Mouse (Mus musculus): ENCODE results near the gene Gtf3c6. TPM values are rescaled to one million over a fixed set of nuclear protein-coding genes. Genes with fewer than 3 reads are reported as not detected.

The Gtf3c6 gene
- polyA plus RNA-seq, 1 experiment from 2014 or later, result 88.1 TPM

GRCm38 (mm10) chr10:40281565-40281964 lies 23.7 kb upstream of the Gtf3c6 start:
- Histone ChIP-seq H3K4me3 (replicated peaks; ENCODE audit: low read depth, low read length) (no peak overlapping the region), H3K36me3 (ENCODE audit: insufficient read depth, low read length) (0 out of 2 replicates have a peak, but pooled peaks cover 2% of the 10 kb centered on the region), H3K27ac (no peak overlapping the region), H3K27me3 (ENCODE audit: insufficient read depth, low read length) (no peaks in the 10 kb centered on the region), H3K4me2 (ENCODE audit: low read length) (no peak overlapping the region), H3K9ac (ENCODE audit: low read depth, low read length) (no peak overlapping the region), H3K4me1 (replicated peaks; ENCODE audit: insufficient read depth, low read length) (no peaks in the 10 kb centered on the region), H3K9me3 (replicated peaks; ENCODE audit: low read length) (no peaks in the 10 kb centered on the region)
- 84% methylated on average over 2 of the region's 2 CpGs for WGBS
- ATAC-seq (replicated peaks; ENCODE audit: low FRiP score, low read depth) (no peak), DNase-seq (ENCODE audit: low spot score) (no peak)
- TF ChIP-seq CTCF (IDR thresholded peaks at IDR 0.05; ENCODE audit: low read depth), result no peak

- Histone ChIP-seq H3K27me3 (ENCODE audit: insufficient read depth, low read length) (no peaks in the 10 kb centered on the region), H3K27ac (no peak overlapping the region), H3K9me3 (replicated peaks; ENCODE audit: low read length) (no peaks in the 10 kb centered on the region), H3K9ac (ENCODE audit: low read depth, low read length) (no peak overlapping the region), H3K4me2 (ENCODE audit: low read length) (no peak overlapping the region), H3K4me3 (replicated peaks; ENCODE audit: low read depth, low read length) (no peak overlapping the region), H3K36me3 (ENCODE audit: insufficient read depth, low read length) (no peaks in the 10 kb centered on the region), H3K4me1 (replicated peaks; ENCODE audit: insufficient read depth, low read length) (no peaks in the 10 kb centered on the region)
- WGBS, result 59% methylated on average over 5 of the region's 5 CpGs
- no peak for ATAC-seq (replicated peaks; ENCODE audit: low FRiP score, low read depth)
- no peak for TF ChIP-seq CTCF (IDR thresholded peaks at IDR 0.05; ENCODE audit: low read depth)
- no peak for DNase-seq (ENCODE audit: low spot score)
These were observed 20.4 kb upstream of the Gtf3c6 start for GRCm38 (mm10) chr10:40278317-40278716.

GRCm38 (mm10) chr10:40275991-40276390 lies 18.1 kb upstream of the Gtf3c6 start:
- Histone ChIP-seq H3K27me3 (ENCODE audit: insufficient read depth, low read length) (no peaks in the 10 kb centered on the region), H3K4me2 (ENCODE audit: low read length) (no peak overlapping the region), H3K36me3 (ENCODE audit: insufficient read depth, low read length) (no peaks in the 10 kb centered on the region), H3K27ac (no peak overlapping the region), H3K4me3 (replicated peaks; ENCODE audit: low read depth, low read length) (no peak overlapping the region), H3K4me1 (replicated peaks; ENCODE audit: insufficient read depth, low read length) (no peaks in the 10 kb centered on the region), H3K9me3 (replicated peaks; ENCODE audit: low read length) (no peaks in the 10 kb centered on the region), H3K9ac (ENCODE audit: low read depth, low read length) (no peak overlapping the region)
- no peak for DNase-seq (ENCODE audit: low spot score)
- 64% methylated on average over 7 of the region's 7 CpGs for WGBS
- ATAC-seq (replicated peaks; ENCODE audit: low FRiP score, low read depth), result no peak
- no peak for TF ChIP-seq CTCF (IDR thresholded peaks at IDR 0.05; ENCODE audit: low read depth)

GRCm38 (mm10) chr10:40273938-40274337 lies 16.0 kb upstream of the Gtf3c6 start:
- Histone ChIP-seq H3K4me1 (replicated peaks; ENCODE audit: insufficient read depth, low read length) (no peaks in the 10 kb centered on the region), H3K4me3 (replicated peaks; ENCODE audit: low read depth, low read length) (no peak overlapping the region), H3K9me3 (replicated peaks; ENCODE audit: low read length) (no peaks in the 10 kb centered on the region), H3K27me3 (ENCODE audit: insufficient read depth, low read length) (no peaks in the 10 kb centered on the region), H3K36me3 (ENCODE audit: insufficient read depth, low read length) (no peaks in the 10 kb centered on the region), H3K9ac (ENCODE audit: low read depth, low read length) (no peak overlapping the region), H3K27ac (no peak overlapping the region), H3K4me2 (ENCODE audit: low read length) (no peak overlapping the region)
- ATAC-seq (replicated peaks; ENCODE audit: low FRiP score, low read depth) (no peak), DNase-seq (ENCODE audit: low spot score) (no peak)
- TF ChIP-seq CTCF (IDR thresholded peaks at IDR 0.05; ENCODE audit: low read depth), result no peak
- 82% methylated on average over 5 of the region's 5 CpGs for WGBS

GRCm38 (mm10) chr10:40271216-40271615 lies 13.3 kb upstream of the Gtf3c6 start:
- Histone ChIP-seq H3K9ac (ENCODE audit: low read depth, low read length) (no peak overlapping the region), H3K9me3 (replicated peaks; ENCODE audit: low read length) (no peaks in the 10 kb centered on the region), H3K4me1 (replicated peaks; ENCODE audit: insufficient read depth, low read length) (no peaks in the 10 kb centered on the region), H3K27ac (no peak overlapping the region), H3K27me3 (ENCODE audit: insufficient read depth, low read length) (no peaks in the 10 kb centered on the region), H3K36me3 (ENCODE audit: insufficient read depth, low read length) (no peaks in the 10 kb centered on the region), H3K4me2 (ENCODE audit: low read length) (no peak overlapping the region), H3K4me3 (replicated peaks; ENCODE audit: low read depth, low read length) (no peak overlapping the region)
- WGBS, result 89% methylated on average over 3 of the region's 3 CpGs
- no peak for TF ChIP-seq CTCF (IDR thresholded peaks at IDR 0.05; ENCODE audit: low read depth)
- DNase-seq (ENCODE audit: low spot score), result no peak
- ATAC-seq (replicated peaks; ENCODE audit: low FRiP score, low read depth), result no peak

DNA sequence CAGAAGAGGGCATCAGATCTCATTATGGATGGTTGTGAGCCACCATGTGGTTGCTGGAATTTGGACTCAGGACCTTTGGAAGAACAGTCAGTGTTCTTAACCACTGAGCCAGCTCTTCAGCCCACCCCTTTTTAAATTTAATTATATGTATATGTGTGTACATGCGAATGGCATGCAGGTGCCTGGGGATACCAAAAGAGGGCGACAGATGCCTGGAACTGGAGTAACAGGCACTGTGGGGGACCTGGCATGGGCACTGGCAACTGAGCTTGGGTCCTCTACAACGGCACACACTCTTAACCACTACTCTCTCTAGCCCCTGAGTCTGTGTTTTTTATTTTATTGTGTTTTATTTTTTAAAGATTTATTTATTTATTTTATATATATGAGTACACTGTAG lies 7.0 kb upstream of the Gtf3c6 start:
- 91% methylated on average over 3 of the region's 3 CpGs for WGBS
- H3K4me2 ChIP-seq (ENCODE audit: low read length), result no peak overlapping the region
- no peaks in the 10 kb centered on the region for H3K27me3 ChIP-seq (ENCODE audit: insufficient read depth, low read length)
- no peak overlapping the region for H3K9ac ChIP-seq (ENCODE audit: low read depth, low read length)
- H3K36me3 ChIP-seq (ENCODE audit: insufficient read depth, low read length), result no peaks in the 10 kb centered on the region
- H3K27ac ChIP-seq, result no peak overlapping the region
- TF ChIP-seq CTCF (IDR thresholded peaks at IDR 0.05; ENCODE audit: low read depth), result 0 out of 2 replicates have a peak, but pooled peaks have one; percentile 12
- H3K4me1 ChIP-seq (replicated peaks; ENCODE audit: insufficient read depth, low read length), result no peaks in the 10 kb centered on the region
- DNase-seq (ENCODE audit: low spot score) (no peak), ATAC-seq (replicated peaks; ENCODE audit: low FRiP score, low read depth) (no peak)
- no peak overlapping the region for H3K4me3 ChIP-seq (replicated peaks; ENCODE audit: low read depth, low read length)
- no peaks in the 10 kb centered on the region for H3K9me3 ChIP-seq (replicated peaks; ENCODE audit: low read length)

DNA sequence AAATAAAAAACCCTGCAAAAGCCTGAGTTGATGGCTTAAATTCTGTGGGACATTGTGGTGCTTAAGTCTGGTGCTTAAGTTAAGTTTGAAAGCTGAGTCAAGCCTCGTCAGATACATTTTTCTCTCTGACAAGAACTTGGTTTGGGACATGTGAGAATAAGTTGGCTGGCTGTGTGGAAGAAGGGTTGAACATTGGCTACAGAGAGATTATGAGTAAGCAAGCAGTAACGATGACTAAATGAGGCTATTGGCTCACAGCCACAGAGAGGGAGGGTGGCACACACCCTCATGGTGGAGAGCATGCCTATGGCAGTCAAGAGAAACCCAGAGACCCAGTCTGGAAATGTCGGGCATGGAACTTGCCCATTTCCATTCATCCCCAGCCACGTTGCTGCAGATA lies 5.8 kb upstream of the Gtf3c6 start:
- no peak for TF ChIP-seq CTCF (IDR thresholded peaks at IDR 0.05; ENCODE audit: low read depth)
- H3K36me3 ChIP-seq (ENCODE audit: insufficient read depth, low read length), result no peaks in the 10 kb centered on the region
- no peak overlapping the region for H3K9ac ChIP-seq (ENCODE audit: low read depth, low read length)
- H3K9me3 ChIP-seq (replicated peaks; ENCODE audit: low read length), result no peaks in the 10 kb centered on the region
- H3K4me2 ChIP-seq (ENCODE audit: low read length), result no peak overlapping the region
- 86% methylated on average over 4 of the region's 4 CpGs for WGBS
- H3K4me1 ChIP-seq (replicated peaks; ENCODE audit: insufficient read depth, low read length), result no peaks in the 10 kb centered on the region
- no peak overlapping the region for H3K4me3 ChIP-seq (replicated peaks; ENCODE audit: low read depth, low read length)
- ATAC-seq (replicated peaks; ENCODE audit: low FRiP score, low read depth) (no peak), DNase-seq (ENCODE audit: low spot score) (no peak)
- no peak overlapping the region for H3K27ac ChIP-seq
- no peaks in the 10 kb centered on the region for H3K27me3 ChIP-seq (ENCODE audit: insufficient read depth, low read length)
